Mouse (Mus musculus) hindbrain, embryonic 15.5 days (tissue): ENCODE measurements at regions not wholly inside any gene's neighbourhood (a gene's known extent, or its start where the extent isn't known, plus 50 kb on each side); places are given as distances from the start of the nearest gene placed in this dataset.

ENCODE experiments used
- ATAC-seq: fragments of 200-750 bp; cut with Nextera tagmentation; 2 replicates; pipeline ENCODE4 v1.8.0; 2017; ENCODE audit warnings: low read depth, moderate number of reproducible peaks, moderate TSS enrichment; ENCODE audit not compliant: low FRiP score
- H3K27ac ChIP-seq: fragments of 300-500 bp; sonication (generic); replicated peaks from 2 replicates; pipeline ENCODE4 v1.5.1; 2015; ENCODE audit warnings: mild to moderate bottlenecking, inconsistent platforms
- H3K27me3 ChIP-seq: fragments of 300-500 bp; sonication (generic); 2 replicates; pipeline ENCODE4 v1.6.1; 2015; ENCODE audit warnings: control low read depth, inconsistent platforms
- H3K36me3 ChIP-seq: fragments of 300-500 bp; sonication (generic); 2 replicates; pipeline ENCODE4 v1.6.1; 2015; ENCODE audit warnings: control low read depth, inconsistent platforms
- H3K4me1 ChIP-seq: fragments of 300-500 bp; sonication (generic); replicated peaks from 2 replicates; pipeline ENCODE4 v1.6.1; 2015; ENCODE audit warnings: control low read depth, inconsistent platforms
- H3K4me2 ChIP-seq: fragments of 300-500 bp; sonication (generic); 2 replicates; pipeline ENCODE4 v1.6.1; 2015; ENCODE audit warnings: moderate library complexity, mild to moderate bottlenecking, inconsistent platforms
- H3K4me3 ChIP-seq: fragments of 300-500 bp; sonication (generic); 2 replicates; pipeline ENCODE4 v1.5.1; 2015; ENCODE audit warnings: mild to moderate bottlenecking, inconsistent platforms
- H3K9ac ChIP-seq: fragments of 300-500 bp; sonication (generic); 2 replicates; pipeline ENCODE4 v1.6.1; 2015; ENCODE audit warnings: inconsistent platforms
- H3K9me3 ChIP-seq: fragments of 300-500 bp; sonication (generic); 2 replicates; pipeline ENCODE4 v1.6.1; 2016; ENCODE audit warnings: control low read depth, inconsistent platforms
- WGBS: fragments of 180-500 bp; shearing (Covaris S2); methylation state at CpG from one replicate; pipeline ENCODE4 v1.1.7; 2015; 5-methylcytosine and 5-hydroxymethylcytosine counted together

- Histone ChIP-seq H3K4me3 (no peak overlapping the region), H3K9ac (no peak overlapping the region), H3K4me2 (no peak overlapping the region), H3K27ac (no peak overlapping the region), H3K9me3 (no peaks in the 10 kb centered on the region), H3K27me3 (no peaks in the 10 kb centered on the region), H3K4me1 (no peaks in the 10 kb centered on the region), H3K36me3 (no peaks in the 10 kb centered on the region)
- 59% methylated on average over 15 of the region's 15 CpGs for WGBS
- ATAC-seq: no peak
Observed at GRCm38 (mm10) chr6:143287322-143287721, 120.3 kb downstream of the Etnk1 start.

GRCm38 (mm10) chr6:143288491-143289130, 121.6 kb downstream of the Etnk1 start:
- no peak overlapping the region for H3K4me2 ChIP-seq

GRCm38 (mm10) chr6:143293648-143294047, 126.6 kb downstream of the Etnk1 start:
- 90% methylated on average over 3 of the region's 3 CpGs for WGBS

More at GRCm38 (mm10) chr6:143288491-143289130, 121.6 kb downstream of the Etnk1 start:
- H3K9ac ChIP-seq: no peak overlapping the region
- ATAC-seq: no peak
- H3K4me1 ChIP-seq: no peaks in the 10 kb centered on the region
- no peaks in the 10 kb centered on the region for H3K9me3 ChIP-seq
- H3K36me3 ChIP-seq: no peaks in the 10 kb centered on the region
- 72% methylated on average over 19 of the region's 19 CpGs for whole genome bisulfite sequencing
- H3K27ac ChIP-seq: no peak overlapping the region
- no peak overlapping the region for H3K4me3 ChIP-seq
- H3K27me3 ChIP-seq: no peaks in the 10 kb centered on the region

GRCm38 (mm10) chr6:143298391-143298790, 131.4 kb downstream of the Etnk1 start:
- H3K27ac ChIP-seq: no peak overlapping the region
- H3K27me3 ChIP-seq: no peaks in the 10 kb centered on the region
- H3K4me2 ChIP-seq: no peak overlapping the region
- H3K4me3 ChIP-seq: no peak overlapping the region
- H3K9me3 ChIP-seq: no peaks in the 10 kb centered on the region
- no peak overlapping the region for H3K9ac ChIP-seq
- H3K4me1 ChIP-seq: no peaks in the 10 kb centered on the region
- no peaks in the 10 kb centered on the region for H3K36me3 ChIP-seq
- 94% methylated on average over 5 of the region's 5 CpGs for WGBS
- no peak for ATAC-seq

More at GRCm38 (mm10) chr6:143293648-143294047, 126.6 kb downstream of the Etnk1 start:
- Histone ChIP-seq H3K9ac (no peak overlapping the region), H3K27ac (no peak overlapping the region), H3K9me3 (no peaks in the 10 kb centered on the region), H3K4me1 (no peaks in the 10 kb centered on the region), H3K36me3 (no peaks in the 10 kb centered on the region), H3K27me3 (no peaks in the 10 kb centered on the region), H3K4me2 (no peak overlapping the region), H3K4me3 (no peak overlapping the region)
- ATAC-seq: no peak

GRCm38 (mm10) chr6:143301414-143301813, 134.4 kb downstream of the Etnk1 start:
- 95% methylated on average over 10 of the region's 10 CpGs for WGBS
- Histone ChIP-seq H3K4me3 (no peak overlapping the region), H3K36me3 (no peaks in the 10 kb centered on the region), H3K27ac (no peak overlapping the region), H3K4me1 (no peaks in the 10 kb centered on the region), H3K9me3 (no peaks in the 10 kb centered on the region), H3K9ac (no peak overlapping the region), H3K4me2 (no peak overlapping the region), H3K27me3 (no peaks in the 10 kb centered on the region)
- ATAC-seq: no peak

GRCm38 (mm10) chr6:143307327-143307726, 140.3 kb downstream of the Etnk1 start:
- Histone ChIP-seq H3K36me3 (no peaks in the 10 kb centered on the region), H3K4me1 (no peaks in the 10 kb centered on the region), H3K4me3 (no peak overlapping the region), H3K9ac (no peak overlapping the region), H3K9me3 (no peaks in the 10 kb centered on the region), H3K27ac (no peak overlapping the region), H3K4me2 (no peak overlapping the region), H3K27me3 (no peaks in the 10 kb centered on the region)
- ATAC-seq: no peak
- WGBS: 75% methylated on average over 6 of the region's 6 CpGs

- Histone ChIP-seq H3K9me3 (no peaks in the 10 kb centered on the region), H3K4me2 (no peak overlapping the region), H3K27ac (no peak overlapping the region), H3K4me1 (no peaks in the 10 kb centered on the region), H3K36me3 (no peaks in the 10 kb centered on the region), H3K27me3 (no peaks in the 10 kb centered on the region), H3K4me3 (no peak overlapping the region), H3K9ac (no peak overlapping the region)
- no peak for ATAC-seq
- 88% methylated on average over 9 of the region's 9 CpGs for WGBS
Observed at GRCm38 (mm10) chr6:143315859-143316258, 148.8 kb downstream of the Etnk1 start.

- no peak overlapping the region for H3K27ac ChIP-seq
- no peak for ATAC-seq
- no peak overlapping the region for H3K4me3 ChIP-seq
- WGBS: 39% methylated on average over 7 of the region's 7 CpGs
- peaks cover 7% of the 10 kb centered on the region for H3K4me1 ChIP-seq
- peak overlapping the region; percentile 22; the same call in 1 of the 2 replicates for H3K4me2 ChIP-seq
- no peaks in the 10 kb centered on the region for H3K27me3 ChIP-seq
- no peak overlapping the region for H3K9ac ChIP-seq
- no peaks in the 10 kb centered on the region for H3K36me3 ChIP-seq
- H3K9me3 ChIP-seq: no peaks in the 10 kb centered on the region
Observed at GRCm38 (mm10) chr6:143320426-143320825, 153.4 kb downstream of the Etnk1 start.

GRCm38 (mm10) chr6:143324636-143325035, 157.6 kb downstream of the Etnk1 start:
- Histone ChIP-seq H3K36me3 (no peaks in the 10 kb centered on the region), H3K9ac (no peak overlapping the region), H3K27ac (no peak overlapping the region), H3K4me2 (no peak overlapping the region), H3K4me3 (no peak overlapping the region), H3K9me3 (no peaks in the 10 kb centered on the region), H3K27me3 (no peaks in the 10 kb centered on the region), H3K4me1 (peaks cover 7% of the 10 kb centered on the region)
- ATAC-seq: no peak
- WGBS: 10% methylated on average over 8 of the region's 8 CpGs

- H3K4me1 ChIP-seq: peaks cover 7% of the 10 kb centered on the region
- H3K36me3 ChIP-seq: no peaks in the 10 kb centered on the region
- WGBS: 82% methylated on average over 22 of the region's 22 CpGs
- H3K4me3 ChIP-seq: no peak overlapping the region
- H3K9me3 ChIP-seq: no peaks in the 10 kb centered on the region
- no peak overlapping the region for H3K27ac ChIP-seq
- ATAC-seq: no peak
- no peak overlapping the region for H3K9ac ChIP-seq
- H3K27me3 ChIP-seq: no peaks in the 10 kb centered on the region
- H3K4me2 ChIP-seq: no peak overlapping the region
Observed at GRCm38 (mm10) chr6:143326956-143327722, 160.1 kb downstream of the Etnk1 start.

GRCm38 (mm10) chr6:143327788-143328187, 160.8 kb downstream of the Etnk1 start:
- peaks cover 7% of the 10 kb centered on the region for H3K4me1 ChIP-seq
- H3K9me3 ChIP-seq: no peaks in the 10 kb centered on the region
- no peaks in the 10 kb centered on the region for H3K36me3 ChIP-seq
- H3K9ac ChIP-seq: no peak overlapping the region
- H3K27me3 ChIP-seq: no peaks in the 10 kb centered on the region
- 89% methylated on average over 8 of the region's 8 CpGs for WGBS
- ATAC-seq: no peak
- H3K4me2 ChIP-seq: no peak overlapping the region
- no peak overlapping the region for H3K4me3 ChIP-seq
- no peak overlapping the region for H3K27ac ChIP-seq

- Histone ChIP-seq H3K4me3 (no peak overlapping the region), H3K27me3 (no peaks in the 10 kb centered on the region), H3K9me3 (no peaks in the 10 kb centered on the region), H3K9ac (no peak overlapping the region), H3K36me3 (no peaks in the 10 kb centered on the region), H3K27ac (no peak overlapping the region), H3K4me2 (no peak overlapping the region), H3K4me1 (peaks cover 7% of the 10 kb centered on the region)
- no peak for ATAC-seq
- WGBS: 91% methylated on average over 9 of the region's 9 CpGs
Observed at GRCm38 (mm10) chr6:143328202-143328601, 161.2 kb downstream of the Etnk1 start.
